Mouse (Mus musculus) kidney, embryonic 14.5 days (tissue): Measurements from ENCODE around the gene Sh3bp4. TPM values are rescaled to one million over a fixed set of nuclear protein-coding genes. Genes with fewer than 3 reads are reported as not detected.
A peak's percentile ranks its signal among the peaks of the same experiment; 100 is the strongest.

Experiments
- ATAC-seq: fragments of 200-750 bp; cut with Nextera tagmentation; 2 replicates; pipeline ENCODE4 v1.8.0; 2017; ENCODE audit warnings: moderate number of reproducible peaks, mild to moderate bottlenecking, moderate TSS enrichment, moderate library complexity; ENCODE audit not compliant: low FRiP score, low TSS enrichment
- H3K27ac ChIP-seq: fragments of 300-500 bp; sonication (generic); 2 replicates; pipeline ENCODE4 v1.5.1; 2014; ENCODE audit warnings: low read depth, mild to moderate bottlenecking, low read length, moderate library complexity, mixed read lengths
- H3K27me3 ChIP-seq: fragments of 300-500 bp; sonication (generic); 2 replicates; pipeline ENCODE4 v1.6.1; 2014; ENCODE audit warnings: mild to moderate bottlenecking, low read length; ENCODE audit not compliant: control insufficient read depth, insufficient read depth
- H3K36me3 ChIP-seq: fragments of 300-500 bp; sonication (generic); 2 replicates; pipeline ENCODE4 v1.6.1; 2014; ENCODE audit warnings: low read length, mixed read lengths; ENCODE audit not compliant: control insufficient read depth, insufficient read depth
- H3K4me1 ChIP-seq: fragments of 300-500 bp; sonication (generic); 2 replicates; pipeline ENCODE4 v1.6.1; 2014; ENCODE audit warnings: low read length, mixed read lengths; ENCODE audit not compliant: control insufficient read depth, insufficient read depth
- H3K4me2 ChIP-seq: fragments of 300-500 bp; sonication (generic); replicated peaks from 2 replicates; pipeline ENCODE4 v1.6.1; 2014; ENCODE audit warnings: low read depth, mild to moderate bottlenecking, low read length
- H3K4me3 ChIP-seq: fragments of 300-500 bp; sonication (generic); 2 replicates; pipeline ENCODE4 v1.5.1; 2014; ENCODE audit warnings: mild to moderate bottlenecking, low read length
- H3K9ac ChIP-seq: fragments of 300-500 bp; sonication (generic); 2 replicates; pipeline ENCODE4 v1.6.1; 2014; ENCODE audit warnings: low read depth, mild to moderate bottlenecking, low read length, moderate library complexity
- H3K9me3 ChIP-seq: fragments of 300-500 bp; sonication (generic); 2 replicates; pipeline ENCODE4 v1.6.1; 2016; ENCODE audit warnings: low read length; ENCODE audit not compliant: control insufficient read depth
- WGBS: fragments of 180-500 bp; shearing (Covaris S2); extraction: QIAGEN DNeasy Blood & Tissue Kit; methylation state at CpG from one replicate; pipeline ENCODE4 v1.1.7; 2014; 5-methylcytosine and 5-hydroxymethylcytosine counted together
- polyA plus RNA-seq: library from polyadenylated mRNA; unstranded; fragments of >200 nt; fragmentation: Nextera tagmentation; extraction: Ambion mirVana; gene quantifications from 2 replicates; pipeline ENCODE4 v1.2.1, GENCODE M21; 2014

Gene Sh3bp4
- polyA plus RNA-seq, 1 experiment from 2014 or later = 26.1 TPM

- Histone ChIP-seq H3K4me3 (no peak overlapping the region), H3K36me3 (no peaks in the 10 kb centered on the region), H3K27me3 (no peaks in the 10 kb centered on the region), H3K9ac (no peak overlapping the region), H3K4me2 (no peak overlapping the region; the same call in 1 of the 2 replicates), H3K9me3 (no peaks in the 10 kb centered on the region), H3K27ac (no peak overlapping the region), H3K4me1 (peaks cover 40% of the 10 kb centered on the region)
- ATAC-seq = no peak
- WGBS = 19% methylated on average over 14 of the region's 14 CpGs
Observed at GRCm38 (mm10) chr1:89082171-89082882, 12.1 kb downstream of the Sh3bp4 start.

DNA sequence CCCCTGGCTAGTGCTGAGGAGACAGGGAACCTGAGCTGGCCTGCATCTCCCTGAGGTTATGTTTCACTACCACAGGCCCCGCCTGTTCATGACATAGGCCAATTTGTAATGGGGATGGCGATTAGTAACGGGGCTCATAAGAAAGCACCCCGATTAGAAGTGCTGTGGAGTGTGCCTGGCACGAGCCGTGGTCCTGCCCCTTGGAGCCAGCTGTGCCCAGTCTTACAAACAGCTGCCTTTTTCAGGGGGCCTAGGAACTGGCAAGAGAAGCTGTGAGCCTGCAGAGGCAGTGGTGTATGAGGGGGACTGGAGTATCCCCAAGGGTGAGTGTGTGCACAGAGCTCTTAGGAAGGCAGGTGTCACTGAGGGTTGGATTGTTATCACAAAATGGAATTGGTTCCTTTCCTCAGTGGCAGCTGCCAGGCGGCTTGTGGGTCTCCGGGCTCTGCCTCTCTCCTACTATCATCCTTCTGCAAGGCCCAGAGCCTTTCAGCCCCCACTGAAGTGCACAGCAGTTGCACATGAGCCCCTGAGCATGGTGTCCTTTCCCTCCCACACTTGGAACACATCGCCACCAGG lies 16.4 kb downstream of the Sh3bp4 start:
- H3K9me3 ChIP-seq = no peaks in the 10 kb centered on the region
- H3K9ac ChIP-seq = no peak overlapping the region; the same call in 1 of the 2 replicates
- peaks cover 41% of the 10 kb centered on the region for H3K4me1 ChIP-seq
- no peaks in the 10 kb centered on the region for H3K27me3 ChIP-seq
- H3K36me3 ChIP-seq = no peaks in the 10 kb centered on the region
- no peak overlapping the region for H3K27ac ChIP-seq
- WGBS = 60% methylated on average over 9 of the region's 9 CpGs
- H3K4me3 ChIP-seq = no peak overlapping the region
- H3K4me2 ChIP-seq = no peak overlapping the region
- no peak for ATAC-seq

DNA sequence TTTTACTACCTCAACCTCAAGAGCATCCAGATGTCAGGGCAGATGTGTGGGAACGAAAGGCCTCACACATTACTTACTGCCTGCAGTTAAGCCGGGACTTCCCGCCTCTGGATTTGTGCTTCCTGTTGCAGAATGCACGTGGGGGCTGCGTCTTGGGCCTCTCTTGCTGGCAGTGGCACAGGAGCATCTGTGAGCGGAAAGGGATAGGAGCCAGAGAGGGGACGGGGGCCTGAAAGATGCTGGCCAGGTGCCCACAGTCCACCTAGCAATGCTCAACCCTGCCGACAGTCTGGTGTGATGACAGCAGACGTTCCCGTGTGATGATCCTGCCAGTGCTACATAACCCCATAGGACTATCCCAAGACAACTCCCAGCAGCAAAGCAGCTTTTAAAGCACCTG lies 17.9 kb downstream of the Sh3bp4 start:
- no peaks in the 10 kb centered on the region for H3K9me3 ChIP-seq
- H3K27me3 ChIP-seq = no peaks in the 10 kb centered on the region
- 58% methylated on average over 10 of the region's 10 CpGs for WGBS
- no peak overlapping the region for H3K4me2 ChIP-seq
- no peaks in the 10 kb centered on the region for H3K36me3 ChIP-seq
- H3K4me1 ChIP-seq = peaks cover 41% of the 10 kb centered on the region
- H3K4me3 ChIP-seq = no peak overlapping the region
- H3K27ac ChIP-seq = no peak overlapping the region
- H3K9ac ChIP-seq = no peak overlapping the region
- no peak for ATAC-seq

GRCm38 (mm10) chr1:89088748-89089288 lies 18.6 kb downstream of the Sh3bp4 start:
- H3K4me2 ChIP-seq = no peak overlapping the region
- H3K4me3 ChIP-seq = no peak overlapping the region
- 58% methylated on average over 3 of the region's 3 CpGs for WGBS
- H3K9ac ChIP-seq = no peak overlapping the region
- no peaks in the 10 kb centered on the region for H3K27me3 ChIP-seq
- no peak for ATAC-seq
- peaks cover 45% of the 10 kb centered on the region for H3K4me1 ChIP-seq
- H3K27ac ChIP-seq = no peak overlapping the region
- no peaks in the 10 kb centered on the region for H3K9me3 ChIP-seq
- no peaks in the 10 kb centered on the region for H3K36me3 ChIP-seq

DNA sequence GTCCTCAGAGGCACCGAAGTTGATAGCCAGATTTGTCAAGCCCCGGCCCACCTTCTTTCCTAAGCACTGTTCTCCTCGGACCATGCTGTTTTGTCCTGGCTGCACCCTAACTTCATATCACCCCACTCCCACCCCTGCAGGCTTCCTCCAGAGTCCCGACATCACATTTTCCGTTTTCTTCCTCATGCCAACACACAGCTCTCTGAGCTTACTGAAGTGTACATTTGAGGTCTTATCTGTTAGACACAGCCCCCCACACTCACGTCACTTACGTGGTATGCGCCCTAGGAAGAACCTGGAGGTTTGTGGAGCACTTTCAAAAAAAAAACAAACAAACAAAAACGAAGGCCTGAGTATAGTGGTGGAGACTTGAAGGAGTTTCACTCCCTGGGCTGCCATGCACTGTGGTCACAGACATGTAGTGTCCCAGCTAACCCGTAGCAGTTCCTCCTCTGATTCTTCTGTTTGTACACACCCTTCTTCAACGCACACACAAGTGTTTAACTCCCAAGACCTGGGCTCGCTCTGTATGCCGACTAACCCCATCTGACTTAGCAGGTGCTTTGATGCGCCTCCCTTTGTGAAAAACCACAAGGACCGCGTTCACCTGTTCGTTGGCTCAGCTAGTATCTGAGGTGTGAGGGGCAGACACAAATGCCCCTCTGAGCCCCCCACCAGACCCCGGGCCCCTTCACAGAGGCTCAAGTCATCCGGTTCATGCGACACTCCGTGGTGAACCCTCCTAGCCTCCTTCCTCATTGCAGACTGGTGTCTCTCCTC lies 19.8 kb downstream of the Sh3bp4 start:
- peaks cover 57% of the 10 kb centered on the region for H3K4me1 ChIP-seq
- H3K36me3 ChIP-seq = no peaks in the 10 kb centered on the region
- 76% methylated on average over 21 of the region's 21 CpGs for WGBS
- H3K4me2 ChIP-seq = no peak overlapping the region
- H3K27me3 ChIP-seq = no peaks in the 10 kb centered on the region
- no peak overlapping the region for H3K27ac ChIP-seq
- ATAC-seq = no peak
- no peak overlapping the region for H3K9ac ChIP-seq
- no peaks in the 10 kb centered on the region for H3K9me3 ChIP-seq
- no peak overlapping the region for H3K4me3 ChIP-seq

- H3K27me3 ChIP-seq = no peaks in the 10 kb centered on the region
- no peak overlapping the region for H3K27ac ChIP-seq
- H3K36me3 ChIP-seq = no peaks in the 10 kb centered on the region
- H3K9ac ChIP-seq = no peak overlapping the region
- no peak for ATAC-seq
- no peak overlapping the region for H3K4me2 ChIP-seq
- no peaks in the 10 kb centered on the region for H3K9me3 ChIP-seq
- no peak overlapping the region for H3K4me3 ChIP-seq
- WGBS = 87% methylated on average over 8 of the region's 8 CpGs
- H3K4me1 ChIP-seq = peaks cover 56% of the 10 kb centered on the region
Observed at GRCm38 (mm10) chr1:89090676-89091075, 20.5 kb downstream of the Sh3bp4 start.

DNA sequence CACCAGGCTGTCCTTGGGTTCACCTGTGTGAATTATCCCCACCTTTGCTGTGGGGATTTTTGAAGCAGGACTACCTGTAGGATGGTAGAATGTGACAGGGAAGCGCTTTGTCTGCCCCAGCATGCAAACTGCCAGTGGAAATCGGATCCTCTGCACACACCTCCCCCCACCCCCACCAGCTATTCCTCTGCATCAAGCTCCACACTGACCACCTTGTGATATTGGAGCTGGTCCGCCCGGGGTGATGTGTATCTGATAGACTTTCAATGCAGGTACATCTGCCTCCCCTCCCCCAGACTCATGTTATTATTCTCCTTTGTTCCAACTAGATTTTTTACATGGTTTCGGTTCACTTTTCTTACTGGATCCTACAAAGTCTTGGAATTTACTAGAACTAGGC lies 21.8 kb downstream of the Sh3bp4 start:
- H3K4me1 ChIP-seq = peaks cover 59% of the 10 kb centered on the region
- H3K4me2 ChIP-seq = peak overlapping the region; percentile 34
- H3K27me3 ChIP-seq = no peaks in the 10 kb centered on the region
- H3K36me3 ChIP-seq = no peaks in the 10 kb centered on the region
- peak overlapping the region; percentile 18; the same call in 1 of the 2 replicates for H3K9ac ChIP-seq
- H3K4me3 ChIP-seq = 0 out of 2 replicates have a peak overlapping the region, but pooled peaks have one; percentile 5
- ATAC-seq = peak; percentile 24; the same call in 1 of the 2 replicates
- H3K9me3 ChIP-seq = no peaks in the 10 kb centered on the region
- 29% methylated on average over 5 of the region's 5 CpGs for WGBS
- H3K27ac ChIP-seq = peak overlapping the region; percentile 82

GRCm38 (mm10) chr1:89092442-89092991 lies 22.3 kb downstream of the Sh3bp4 start:
- Histone ChIP-seq H3K9ac (peak overlapping the region; percentile 31; the same call in 1 of the 2 replicates), H3K9me3 (no peaks in the 10 kb centered on the region), H3K4me1 (peaks cover 58% of the 10 kb centered on the region), H3K4me2 (peak overlapping the region; percentile 34), H3K27ac (peak overlapping the region; percentile 82), H3K27me3 (no peaks in the 10 kb centered on the region), H3K36me3 (no peaks in the 10 kb centered on the region), H3K4me3 (0 out of 2 replicates have a peak overlapping the region, but pooled peaks have one; percentile 5)
- WGBS = 9% methylated on average over 19 of the region's 19 CpGs
- ATAC-seq = peak; percentile 34
